Mouse (Mus musculus): Measurements from ENCODE around the gene Crebl2. TPM values are rescaled to one million over a fixed set of nuclear protein-coding genes. Genes with fewer than 3 reads are reported as not detected.

Crebl2 gene
- polyA plus RNA-seq, 1 experiment, result 25.1 TPM

DNA sequence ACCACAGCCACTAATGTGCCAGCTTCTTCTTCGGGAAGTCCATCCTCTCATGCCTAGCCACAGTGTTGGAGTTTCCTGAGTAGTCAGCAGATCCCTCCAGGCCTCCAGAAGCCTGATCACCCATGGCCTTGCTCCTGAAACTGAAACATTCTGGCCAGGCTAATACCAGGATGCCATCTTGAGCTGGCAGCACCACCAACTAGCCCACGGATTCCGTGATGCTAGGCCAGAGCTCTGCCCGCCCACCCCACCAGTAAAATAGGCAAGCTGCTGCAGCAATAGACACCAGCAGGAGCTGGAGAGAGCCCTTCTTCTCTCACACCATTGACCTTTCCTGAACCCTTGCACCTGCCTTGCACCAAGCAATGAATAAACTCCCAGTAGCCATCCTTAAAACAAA is 17.6 kb downstream of the Crebl2 start:
- Histone ChIP-seq H3K4me1 (ENCODE audit: control insufficient read depth, insufficient read depth, low read length) (no peaks in the 10 kb centered on the region), H3K4me3 (replicated peaks; ENCODE audit: extremely low read depth, low read depth, low read length) (no peak overlapping the region)
- DNase-seq, result no peak
- WGBS, result 84% methylated on average over 4 of the region's 4 CpGs
- TF ChIP-seq POLR2A (IDR thresholded peaks at IDR 0.05; ENCODE audit: borderline replicate concordance, extremely low read depth, low read depth, low read length), result no peak
- no peak for TF ChIP-seq CTCF (IDR thresholded peaks at IDR 0.05; ENCODE audit: insufficient read depth, low read length)

GRCm38 (mm10) chr6:134848197-134848890 is 18.4 kb downstream of the Crebl2 start:
- whole genome bisulfite sequencing, result 86% methylated on average over 5 of the region's 5 CpGs
- no peak for TF ChIP-seq POLR2A (IDR thresholded peaks at IDR 0.05; ENCODE audit: borderline replicate concordance, extremely low read depth, low read depth, low read length)
- TF ChIP-seq CTCF (IDR thresholded peaks at IDR 0.05; ENCODE audit: insufficient read depth, low read length), result no peak

GRCm38 (mm10) chr6:134849461-134849860 is 19.5 kb downstream of the Crebl2 start:
- no peak for TF ChIP-seq POLR2A (IDR thresholded peaks at IDR 0.05; ENCODE audit: borderline replicate concordance, extremely low read depth, low read depth, low read length)
- no peak for TF ChIP-seq CTCF (IDR thresholded peaks at IDR 0.05; ENCODE audit: insufficient read depth, low read length)
- 81% methylated on average over 2 of the region's 2 CpGs for WGBS

More at GRCm38 (mm10) chr6:134848197-134848890, 18.4 kb downstream of the Crebl2 start:
- Histone ChIP-seq H3K4me1 (ENCODE audit: control insufficient read depth, insufficient read depth, low read length) (no peaks in the 10 kb centered on the region), H3K4me3 (replicated peaks; ENCODE audit: extremely low read depth, low read depth, low read length) (no peak overlapping the region)
- no peak for DNase-seq

DNA sequence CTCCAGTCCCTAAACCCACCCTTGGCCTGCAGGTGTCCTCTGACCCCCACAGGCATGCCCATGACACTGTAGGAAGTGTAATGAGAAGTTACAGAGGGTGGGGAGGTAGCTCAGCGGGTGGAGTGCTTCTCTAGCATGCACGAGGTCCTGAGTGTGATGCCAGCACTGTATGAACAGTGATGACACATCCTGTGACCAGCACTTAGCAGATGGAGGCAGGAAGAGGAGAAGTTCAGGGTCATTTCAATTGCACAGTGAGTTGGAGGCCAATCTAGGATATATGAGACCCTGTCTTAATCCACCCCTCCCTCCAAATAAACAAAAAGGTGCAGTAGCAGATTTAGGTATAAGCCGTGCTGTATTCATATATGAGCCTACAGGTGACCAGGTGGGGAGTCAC is 20.0 kb downstream of the Crebl2 start:
- no peak overlapping the region for H3K4me3 ChIP-seq (replicated peaks; ENCODE audit: extremely low read depth, low read depth, low read length)
- TF ChIP-seq POLR2A (IDR thresholded peaks at IDR 0.05; ENCODE audit: borderline replicate concordance, extremely low read depth, low read depth, low read length) (no peak), CTCF (IDR thresholded peaks at IDR 0.05; ENCODE audit: insufficient read depth, low read length) (no peak)
- DNase-seq, result no peak
- no peaks in the 10 kb centered on the region for H3K4me1 ChIP-seq (ENCODE audit: control insufficient read depth, insufficient read depth, low read length)
- WGBS, result 62% methylated on average over 3 of the region's 3 CpGs

More at GRCm38 (mm10) chr6:134849461-134849860, 19.5 kb downstream of the Crebl2 start:
- DNase-seq, result no peak
- H3K4me1 ChIP-seq (ENCODE audit: control insufficient read depth, insufficient read depth, low read length), result no peaks in the 10 kb centered on the region
- no peak overlapping the region for H3K4me3 ChIP-seq (replicated peaks; ENCODE audit: extremely low read depth, low read depth, low read length)

DNA sequence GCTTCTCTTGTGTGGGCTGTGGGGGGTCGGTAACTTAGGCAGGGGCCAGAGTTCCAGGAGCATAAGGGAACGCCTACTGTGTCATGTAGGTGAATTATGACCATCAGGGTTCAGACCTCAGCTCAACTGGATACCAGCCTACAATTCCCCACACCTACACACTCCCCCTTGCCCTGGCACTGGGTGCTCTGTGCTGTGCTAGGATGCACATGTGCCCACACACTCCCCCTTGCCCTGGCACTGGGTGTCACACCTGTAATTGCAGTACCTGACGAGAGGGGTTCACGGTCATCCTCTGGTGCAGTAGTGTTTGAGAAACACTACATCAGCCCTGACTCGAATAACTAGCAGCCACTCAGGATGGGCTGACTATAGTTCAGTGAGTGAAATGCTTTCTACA is 24.8 kb downstream of the Crebl2 start:
- no peak for TF ChIP-seq CTCF (IDR thresholded peaks at IDR 0.05; ENCODE audit: insufficient read depth, low read length)
- no peak for TF ChIP-seq POLR2A (IDR thresholded peaks at IDR 0.05; ENCODE audit: borderline replicate concordance, extremely low read depth, low read depth, low read length)
- H3K4me3 ChIP-seq (replicated peaks; ENCODE audit: extremely low read depth, low read depth, low read length), result no peak overlapping the region
- 81% methylated on average over 5 of the region's 5 CpGs for WGBS
- no peaks in the 10 kb centered on the region for H3K4me1 ChIP-seq (ENCODE audit: control insufficient read depth, insufficient read depth, low read length)
- no peak for DNase-seq

GRCm38 (mm10) chr6:134855926-134856325 is 26.0 kb downstream of the Crebl2 start:
- WGBS, result 90% methylated on average over 16 of the region's 16 CpGs
- no peak for DNase-seq
- no peak overlapping the region for H3K4me3 ChIP-seq (replicated peaks; ENCODE audit: extremely low read depth, low read depth, low read length)
- TF ChIP-seq CTCF (IDR thresholded peaks at IDR 0.05; ENCODE audit: insufficient read depth, low read length) (no peak), POLR2A (IDR thresholded peaks at IDR 0.05; ENCODE audit: borderline replicate concordance, extremely low read depth, low read depth, low read length) (no peak)
- no peaks in the 10 kb centered on the region for H3K4me1 ChIP-seq (ENCODE audit: control insufficient read depth, insufficient read depth, low read length)

- H3K4me3 ChIP-seq (replicated peaks; ENCODE audit: extremely low read depth, low read depth, low read length), result no peak overlapping the region
- no peak for TF ChIP-seq CTCF (IDR thresholded peaks at IDR 0.05; ENCODE audit: insufficient read depth, low read length)
- no peak for TF ChIP-seq POLR2A (IDR thresholded peaks at IDR 0.05; ENCODE audit: borderline replicate concordance, extremely low read depth, low read depth, low read length)
- DNase-seq, result no peak
- H3K4me1 ChIP-seq (ENCODE audit: control insufficient read depth, insufficient read depth, low read length), result no peaks in the 10 kb centered on the region
- WGBS, result 95% methylated on average over 6 of the region's 6 CpGs
These were observed 29.1 kb downstream of the Crebl2 start for GRCm38 (mm10) chr6:134859021-134859420.

DNA sequence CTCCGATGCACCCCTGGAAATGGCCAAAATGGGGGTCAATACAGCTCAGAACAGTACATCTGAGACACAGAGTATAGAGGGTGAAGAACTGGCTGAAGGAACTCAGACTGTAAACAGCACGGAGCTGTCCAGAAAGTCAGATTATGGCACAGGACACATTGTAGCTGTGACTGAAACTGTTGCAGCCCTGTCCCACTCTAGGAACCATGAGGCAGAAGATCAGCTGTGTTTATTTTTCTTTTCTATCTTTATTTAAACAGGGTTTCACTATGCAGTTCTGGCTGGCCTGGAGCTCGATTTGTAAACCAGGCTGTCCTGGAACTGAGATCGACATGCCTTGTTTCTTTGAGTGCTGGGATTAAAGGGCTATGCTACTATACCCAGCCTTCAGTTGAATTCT is 30.3 kb downstream of the Crebl2 start:
- TF ChIP-seq CTCF (IDR thresholded peaks at IDR 0.05; ENCODE audit: insufficient read depth, low read length) (no peak), POLR2A (IDR thresholded peaks at IDR 0.05; ENCODE audit: borderline replicate concordance, extremely low read depth, low read depth, low read length) (no peak)
- Histone ChIP-seq H3K4me1 (ENCODE audit: control insufficient read depth, insufficient read depth, low read length) (no peaks in the 10 kb centered on the region), H3K4me3 (replicated peaks; ENCODE audit: extremely low read depth, low read depth, low read length) (no peak overlapping the region)
- DNase-seq, result no peak
- WGBS, result 39% methylated on average over 4 of the region's 4 CpGs

- TF ChIP-seq POLR2A (IDR thresholded peaks at IDR 0.05; ENCODE audit: borderline replicate concordance, extremely low read depth, low read depth, low read length) (no peak), CTCF (IDR thresholded peaks at IDR 0.05; ENCODE audit: insufficient read depth, low read length) (no peak)
- 85% methylated on average over 12 of the region's 12 CpGs for WGBS
- DNase-seq, result no peak
- Histone ChIP-seq H3K4me1 (ENCODE audit: control insufficient read depth, insufficient read depth, low read length) (no peaks in the 10 kb centered on the region), H3K4me3 (replicated peaks; ENCODE audit: extremely low read depth, low read depth, low read length) (no peak overlapping the region)
These were observed 31.4 kb downstream of the Crebl2 start for GRCm38 (mm10) chr6:134861386-134861785.

- 39% methylated on average over 13 of the region's 13 CpGs for WGBS
- no peak for TF ChIP-seq CTCF (IDR thresholded peaks at IDR 0.05; ENCODE audit: insufficient read depth, low read length)
- no peak for DNase-seq
- H3K4me1 ChIP-seq (ENCODE audit: control insufficient read depth, insufficient read depth, low read length), result no peaks in the 10 kb centered on the region
- no peak overlapping the region for H3K4me3 ChIP-seq (replicated peaks; ENCODE audit: extremely low read depth, low read depth, low read length)
These were observed 32.7 kb downstream of the Crebl2 start for GRCm38 (mm10) chr6:134862671-134863104.
